Mouse (Mus musculus) myocyte (in vitro differentiated cells): ENCODE data around the gene Nfil3.

Source experiments
- E2F4 ChIP-seq: IDR thresholded peaks from one replicate; pipeline ENCODE4 v1.6.1; 2011; ENCODE audit warnings: mild to moderate bottlenecking, control low read depth, moderate library complexity; ENCODE audit not compliant: insufficient read depth
- MAX ChIP-seq: IDR thresholded peaks from one replicate; pipeline ENCODE4 v1.6.1; 2011; ENCODE audit warnings: low read depth, mild to moderate bottlenecking, control low read depth
- POLR2A ChIP-seq: IDR thresholded peaks from one replicate; pipeline ENCODE4 v1.6.1; 2011; ENCODE audit warnings: low read depth, mild to moderate bottlenecking, control low read depth, moderate library complexity; ENCODE audit not compliant: insufficient read length
- SRF ChIP-seq: IDR thresholded peaks from one replicate; pipeline ENCODE4 v1.6.1; 2011; ENCODE audit warnings: low read depth; ENCODE audit not compliant: control insufficient read depth, insufficient read length
- TCF12 ChIP-seq: IDR thresholded peaks from one replicate; pipeline ENCODE4 v1.6.1; 2011; ENCODE audit warnings: mild to moderate bottlenecking, control low read depth; ENCODE audit not compliant: poor library complexity, insufficient read depth, severe bottlenecking
- TCF3 ChIP-seq: IDR thresholded peaks from one replicate; pipeline ENCODE4 v1.6.1; 2011; ENCODE audit warnings: low read depth, control low read depth; ENCODE audit not compliant: insufficient read length
- USF1 ChIP-seq: IDR thresholded peaks from one replicate; pipeline ENCODE4 v1.6.1; 2011; ENCODE audit warnings: low read depth, mild to moderate bottlenecking, control low read depth, moderate library complexity

GRCm38 (mm10) chr13:52987880-52988279 lies 7.0 kb upstream of the Nfil3 start:
- no peak for TF ChIP-seq USF1
- TF ChIP-seq TCF3 = no peak
- no peak for TF ChIP-seq MAX
- no peak for TF ChIP-seq E2F4
- TF ChIP-seq SRF = no peak
- TF ChIP-seq TCF12 = no peak
- TF ChIP-seq POLR2A = no peak
